Mouse (Mus musculus) MEL (cell line): ENCODE data around the gene Nup153.

Source experiments
- CTCF ChIP-seq, 3 experiments: IDR thresholded peaks in 2 of 3; conservative IDR thresholded peaks in 1 of 3; 2 replicates each; pipeline ENCODE4 v1.5.1; 2011 to 2012; ENCODE audit warnings: low read length in 3 of 3, low read depth in 2 of 3, mild to moderate bottlenecking in 2 of 3, improper control_type of control experiment in 1 of 3, inconsistent platforms in 1 of 3, mixed read lengths in 1 of 3, moderate library complexity in 1 of 3; ENCODE audit not compliant: control insufficient read depth in 1 of 3, insufficient read depth in 1 of 3, poor library complexity in 1 of 3, severe bottlenecking in 1 of 3
- E2F4 ChIP-seq: IDR thresholded peaks from 2 replicates; pipeline ENCODE4 v1.6.1; 2011; ENCODE audit warnings: low read depth, low read length, improper control_type of control experiment, borderline replicate concordance
- GATA1 ChIP-seq: IDR thresholded peaks from 2 replicates; pipeline ENCODE4 v1.6.1; 2011; ENCODE audit warnings: low read depth, low read length, improper control_type of control experiment
- MAFK ChIP-seq: IDR thresholded peaks from 2 replicates; pipeline ENCODE4 v1.6.1; 2011; ENCODE audit warnings: low read depth, mild to moderate bottlenecking, low read length, improper control_type of control experiment, borderline replicate concordance
- MAX ChIP-seq: IDR thresholded peaks from 2 replicates; pipeline ENCODE4 v1.6.1; 2011; ENCODE audit warnings: low read length, improper control_type of control experiment
- SIN3A ChIP-seq: IDR thresholded peaks from 2 replicates; pipeline ENCODE4 v1.6.1; 2012; ENCODE audit warnings: low read length, improper control_type of control experiment, inconsistent platforms

DNA sequence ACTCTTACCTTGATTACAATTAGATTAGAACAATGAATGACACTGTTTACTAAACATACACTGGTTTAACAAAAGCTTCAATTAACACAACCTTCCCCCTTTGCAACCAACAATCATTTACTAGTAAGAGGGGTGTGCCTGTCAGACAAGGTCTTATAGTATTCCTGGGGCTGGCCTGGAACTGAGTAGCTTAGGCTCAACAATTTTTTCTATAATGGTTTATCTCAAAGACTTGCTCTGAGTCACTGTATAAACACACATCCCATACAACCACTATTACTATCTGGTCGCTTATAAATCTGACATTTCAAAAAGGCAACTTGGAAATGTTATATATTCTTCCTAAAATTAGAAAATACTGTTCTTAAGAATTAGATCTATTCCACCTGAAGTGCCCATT lies 44.4 kb downstream of the Nup153 start:
- TF ChIP-seq MAX (no peak), E2F4 (no peak), CTCF (IDR thresholded peaks at IDR 0.05 in 2 of 3, conservative IDR thresholded peaks at IDR 0.05 in 1 of 3; ENCODE audit: control insufficient read depth in 1 of 3, insufficient read depth in 1 of 3, low read depth in 2 of 3, low read length in 3 of 3, poor library complexity in 1 of 3, severe bottlenecking in 1 of 3) (no peak), MAFK (no peak), SIN3A (no peak), GATA1 (no peak)
